Mouse (Mus musculus) limb, embryonic 13.5 days (tissue): ENCODE measurements around the gene Hcls1. TPM values are rescaled to one million over a fixed set of nuclear protein-coding genes. Genes with fewer than 3 reads are reported as not detected.

Experiments used
- ATAC-seq: fragments of 200-750 bp; cut with Nextera tagmentation; 2 replicates; pipeline ENCODE4 v1.8.0; 2017; ENCODE audit warnings: low read depth, moderate number of reproducible peaks, moderate TSS enrichment; ENCODE audit not compliant: low FRiP score
- H3K27ac ChIP-seq: fragments of 300-500 bp; sonication (generic); 2 replicates; pipeline ENCODE4 v1.5.1; 2015; ENCODE audit warnings: inconsistent platforms, mild to moderate bottlenecking, moderate library complexity
- H3K27me3 ChIP-seq: fragments of 300-500 bp; sonication (generic); 2 replicates; pipeline ENCODE4 v1.6.1; 2015; ENCODE audit warnings: mild to moderate bottlenecking, inconsistent platforms
- H3K36me3 ChIP-seq: fragments of 300-500 bp; sonication (generic); 2 replicates; pipeline ENCODE4 v1.6.1; 2015; ENCODE audit warnings: inconsistent platforms, mild to moderate bottlenecking, moderate library complexity
- H3K4me1 ChIP-seq: fragments of 300-500 bp; sonication (generic); 2 replicates; pipeline ENCODE4 v1.6.1; 2015; ENCODE audit warnings: inconsistent platforms
- H3K4me2 ChIP-seq: fragments of 300-500 bp; sonication (generic); replicated peaks from 2 replicates; pipeline ENCODE4 v1.6.1; 2015; ENCODE audit warnings: inconsistent platforms, mild to moderate bottlenecking, moderate library complexity
- H3K4me3 ChIP-seq: fragments of 300-500 bp; sonication (generic); 2 replicates; pipeline ENCODE4 v1.5.1; 2015; ENCODE audit warnings: moderate library complexity, mild to moderate bottlenecking, inconsistent platforms
- H3K9ac ChIP-seq: fragments of 300-500 bp; sonication (generic); 2 replicates; pipeline ENCODE4 v1.6.1; 2015; ENCODE audit warnings: mild to moderate bottlenecking, inconsistent platforms
- H3K9me3 ChIP-seq: fragments of 300-500 bp; sonication (generic); 2 replicates; pipeline ENCODE4 v1.6.1; 2016; ENCODE audit warnings: inconsistent platforms
- WGBS: fragments of 180-500 bp; shearing (Covaris S2); methylation state at CpG from one replicate; pipeline ENCODE4 v1.1.7; 2015; 5-methylcytosine and 5-hydroxymethylcytosine counted together
- polyA plus RNA-seq: library from polyadenylated mRNA; unstranded; fragments of >200 nt; fragmentation: Nextera tagmentation; extraction: Ambion mirVana; gene quantifications from 2 replicates; pipeline ENCODE4 v1.2.1, GENCODE M21; 2015

Gene Hcls1
- polyA plus RNA-seq, result 4.6 and 5.5 TPM in 2 replicates

GRCm38 (mm10) chr16:36934841-36935620 lies at the start of gene Hcls1:
Gene Hcls1 (plus strand): TSS chr16:36934983.
- Histone ChIP-seq H3K4me3 (no peak within 1 kb of the TSS), H3K9me3 (no peaks in the 10 kb centered on the region), H3K36me3 (peaks cover 33% of the 10 kb centered on the region), H3K27ac (no peak within 1 kb of the TSS; the same call in 1 of the 2 replicates), H3K4me2 (no peak within 1 kb of the TSS), H3K27me3 (no peaks in the 10 kb centered on the region), H3K9ac (no peak within 1 kb of the TSS), H3K4me1 (peaks cover 9% of the 10 kb centered on the region; the same call in 1 of the 2 replicates)
- no peak for ATAC-seq
- WGBS, result 77% methylated on average over 7 of the region's 7 CpGs

GRCm38 (mm10) chr16:36885912-36886311 lies 48.9 kb upstream of the Hcls1 start:
- no peak for ATAC-seq
- H3K9me3 ChIP-seq, result no peaks in the 10 kb centered on the region

DNA sequence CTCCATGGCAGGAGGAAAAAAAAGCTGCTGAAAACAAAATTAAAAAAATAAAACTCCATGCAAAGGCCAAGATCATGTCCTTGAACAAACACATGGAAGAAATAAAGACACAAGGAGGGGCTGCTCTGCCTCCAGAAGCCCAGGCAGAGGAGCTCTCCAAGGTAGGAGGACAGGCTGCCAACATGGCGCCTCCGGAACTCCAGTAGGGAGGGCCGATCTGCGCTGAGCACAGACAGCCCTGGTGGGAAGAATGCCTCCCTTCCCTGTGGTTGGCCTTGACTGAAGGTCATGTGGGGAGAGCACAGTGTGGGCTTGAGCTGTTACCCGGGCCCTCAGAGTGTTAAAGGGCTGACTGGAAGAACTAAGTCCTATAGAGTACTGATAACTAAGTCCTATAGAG lies 47.2 kb upstream of the Hcls1 start:
- WGBS, result 84% methylated on average over 5 of the region's 5 CpGs
- H3K4me3 ChIP-seq, result no peak overlapping the region
- no peak for ATAC-seq
- no peaks in the 10 kb centered on the region for H3K27me3 ChIP-seq
- no peak overlapping the region for H3K27ac ChIP-seq
- H3K4me1 ChIP-seq, result no peaks in the 10 kb centered on the region
- H3K4me2 ChIP-seq, result no peak overlapping the region
- no peaks in the 10 kb centered on the region for H3K9me3 ChIP-seq
- no peak overlapping the region for H3K9ac ChIP-seq
- H3K36me3 ChIP-seq, result peaks cover 53% of the 10 kb centered on the region

More at GRCm38 (mm10) chr16:36885912-36886311, 48.9 kb upstream of the Hcls1 start:
- Histone ChIP-seq H3K9ac (no peak overlapping the region), H3K4me2 (no peak overlapping the region), H3K4me3 (no peak overlapping the region), H3K27me3 (no peaks in the 10 kb centered on the region), H3K27ac (no peak overlapping the region), H3K4me1 (no peaks in the 10 kb centered on the region), H3K36me3 (peaks cover 38% of the 10 kb centered on the region)
- WGBS, result 95% methylated on average over 11 of the region's 11 CpGs

GRCm38 (mm10) chr16:36890559-36890958 lies 44.2 kb upstream of the Hcls1 start:
- Histone ChIP-seq H3K4me3 (no peak overlapping the region), H3K27ac (no peak overlapping the region), H3K27me3 (no peaks in the 10 kb centered on the region), H3K4me1 (no peaks in the 10 kb centered on the region), H3K36me3 (peaks cover 79% of the 10 kb centered on the region), H3K4me2 (no peak overlapping the region), H3K9ac (no peak overlapping the region), H3K9me3 (no peaks in the 10 kb centered on the region)
- WGBS, result 90% methylated on average over 3 of the region's 3 CpGs
- ATAC-seq, result no peak

DNA sequence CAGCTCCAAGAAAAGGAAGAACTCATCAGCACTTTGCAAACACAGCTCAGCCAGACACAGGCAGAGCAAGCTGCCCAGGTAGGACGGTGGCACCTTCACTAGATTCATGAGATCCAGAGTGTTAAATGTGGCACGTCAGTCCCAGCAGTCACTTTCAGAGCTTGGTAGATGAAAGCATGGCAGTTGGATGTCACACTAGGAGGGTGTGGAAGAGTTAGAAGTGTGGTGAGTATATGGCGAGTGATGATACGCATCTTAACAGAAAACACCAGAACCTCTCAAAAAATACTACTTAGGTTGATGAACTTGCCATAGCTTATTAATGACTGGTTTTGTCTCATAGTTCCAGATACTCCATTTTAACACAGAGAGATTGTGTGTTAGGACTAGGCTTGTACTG lies 43.4 kb upstream of the Hcls1 start:
- H3K9me3 ChIP-seq, result no peaks in the 10 kb centered on the region
- ATAC-seq, result no peak
- H3K4me1 ChIP-seq, result no peaks in the 10 kb centered on the region
- no peak overlapping the region for H3K4me2 ChIP-seq
- no peak overlapping the region for H3K27ac ChIP-seq
- no peaks in the 10 kb centered on the region for H3K27me3 ChIP-seq
- WGBS, result 93% methylated on average over 4 of the region's 4 CpGs
- H3K9ac ChIP-seq, result no peak overlapping the region
- H3K36me3 ChIP-seq, result peaks cover 82% of the 10 kb centered on the region
- no peak overlapping the region for H3K4me3 ChIP-seq

- Histone ChIP-seq H3K9ac (no peak overlapping the region), H3K9me3 (no peaks in the 10 kb centered on the region), H3K4me2 (no peak overlapping the region), H3K36me3 (peaks cover 84% of the 10 kb centered on the region), H3K27ac (no peak overlapping the region), H3K27me3 (no peaks in the 10 kb centered on the region), H3K4me1 (no peaks in the 10 kb centered on the region), H3K4me3 (no peak overlapping the region)
- WGBS, result 93% methylated on average over 10 of the region's 10 CpGs
- ATAC-seq, result no peak
Measured at GRCm38 (mm10) chr16:36893317-36893716, 41.5 kb upstream of the Hcls1 start.

- 92% methylated on average over 6 of the region's 6 CpGs for WGBS
- Histone ChIP-seq H3K27me3 (no peaks in the 10 kb centered on the region), H3K9ac (no peak overlapping the region)
Measured at GRCm38 (mm10) chr16:36896712-36897111, 38.1 kb upstream of the Hcls1 start.

GRCm38 (mm10) chr16:36903156-36903555 lies 31.6 kb upstream of the Hcls1 start:
- Histone ChIP-seq H3K4me1 (no peaks in the 10 kb centered on the region), H3K9ac (no peak overlapping the region), H3K9me3 (no peaks in the 10 kb centered on the region), H3K4me2 (no peak overlapping the region), H3K4me3 (no peak overlapping the region), H3K36me3 (peaks cover 74% of the 10 kb centered on the region), H3K27ac (no peak overlapping the region), H3K27me3 (no peaks in the 10 kb centered on the region)
- no peak for ATAC-seq
- 84% methylated on average over 5 of the region's 5 CpGs for WGBS

More at GRCm38 (mm10) chr16:36896712-36897111, 38.1 kb upstream of the Hcls1 start:
- Histone ChIP-seq H3K9me3 (no peaks in the 10 kb centered on the region), H3K36me3 (peaks cover 86% of the 10 kb centered on the region), H3K4me2 (no peak overlapping the region), H3K4me3 (no peak overlapping the region), H3K4me1 (no peaks in the 10 kb centered on the region), H3K27ac (no peak overlapping the region)
- ATAC-seq, result no peak

DNA sequence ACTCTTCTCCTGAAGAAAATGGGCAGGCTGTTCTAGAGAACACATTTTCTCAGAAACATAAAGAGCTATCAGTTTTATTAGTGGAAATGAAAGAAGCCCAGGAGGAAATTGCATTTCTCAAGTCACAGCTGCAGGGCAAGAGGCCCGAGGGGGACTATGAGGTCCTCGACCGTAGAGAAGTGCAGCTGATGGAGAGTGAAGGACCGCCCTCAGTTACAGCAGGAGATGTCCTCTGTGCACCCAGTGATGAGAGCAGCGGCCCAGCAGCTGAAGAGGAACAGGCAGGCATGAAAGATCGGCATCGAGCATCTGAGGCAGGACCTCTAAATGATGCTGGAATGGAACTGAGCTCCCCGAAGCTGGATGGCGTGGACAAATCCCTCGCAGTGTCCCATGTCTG lies 22.9 kb upstream of the Hcls1 start:
- no peaks in the 10 kb centered on the region for H3K9me3 ChIP-seq
- no peak overlapping the region for H3K27ac ChIP-seq
- H3K27me3 ChIP-seq, result no peaks in the 10 kb centered on the region
- H3K4me1 ChIP-seq, result no peaks in the 10 kb centered on the region
- peaks cover 80% of the 10 kb centered on the region for H3K36me3 ChIP-seq
- 76% methylated on average over 10 of the region's 10 CpGs for WGBS
- no peak overlapping the region for H3K9ac ChIP-seq
- H3K4me2 ChIP-seq, result no peak overlapping the region
- no peak overlapping the region for H3K4me3 ChIP-seq
- ATAC-seq, result no peak

DNA sequence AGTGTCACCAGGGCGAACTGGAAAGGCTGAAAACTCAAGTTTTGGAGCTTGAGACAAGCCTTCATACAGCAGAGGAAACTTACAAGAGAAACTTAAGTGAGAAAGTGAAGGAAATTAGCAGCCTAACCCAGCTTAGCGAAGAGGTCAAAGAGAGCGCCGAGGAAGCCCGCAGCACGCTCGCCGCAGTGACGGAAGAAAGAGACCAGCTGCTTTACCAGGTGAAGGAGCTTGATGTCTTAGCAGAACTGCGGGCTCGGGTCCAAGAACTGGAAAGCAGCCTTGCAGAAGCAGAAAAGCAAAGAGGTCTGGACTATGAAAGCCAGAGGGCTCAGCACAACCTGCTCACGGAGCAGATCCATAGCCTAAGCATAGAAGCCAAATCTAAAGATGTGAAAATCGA lies 22.5 kb upstream of the Hcls1 start:
- Histone ChIP-seq H3K9me3 (no peaks in the 10 kb centered on the region), H3K27me3 (no peaks in the 10 kb centered on the region), H3K4me1 (no peaks in the 10 kb centered on the region), H3K36me3 (peaks cover 80% of the 10 kb centered on the region), H3K4me2 (no peak overlapping the region), H3K9ac (no peak overlapping the region), H3K4me3 (no peak overlapping the region), H3K27ac (no peak overlapping the region)
- 91% methylated on average over 13 of the region's 13 CpGs for WGBS
- no peak for ATAC-seq

DNA sequence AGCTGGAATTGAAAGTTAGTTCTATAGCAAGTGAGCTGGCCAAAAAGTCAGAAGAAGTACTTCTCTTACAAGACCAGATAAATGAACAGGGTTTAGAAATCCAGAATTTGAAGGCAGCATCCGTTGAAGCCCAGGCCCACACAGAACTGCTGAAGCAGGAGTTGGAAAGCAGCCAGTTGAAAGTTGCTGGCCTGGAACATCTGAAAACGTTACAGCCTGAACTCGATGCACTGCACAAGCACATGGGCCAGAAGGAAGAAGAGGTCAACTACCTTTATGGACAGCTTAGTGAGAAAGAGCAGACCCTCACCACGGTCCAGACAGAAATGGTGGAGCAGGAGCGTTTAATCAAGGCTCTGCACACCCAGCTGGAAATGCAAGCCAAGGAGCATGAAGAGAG lies 20.6 kb upstream of the Hcls1 start:
- WGBS, result 77% methylated on average over 5 of the region's 5 CpGs
- no peak overlapping the region for H3K9ac ChIP-seq
- H3K9me3 ChIP-seq, result no peaks in the 10 kb centered on the region
- no peak overlapping the region for H3K4me3 ChIP-seq
- H3K27ac ChIP-seq, result no peak overlapping the region
- no peaks in the 10 kb centered on the region for H3K27me3 ChIP-seq
- no peak overlapping the region for H3K4me2 ChIP-seq
- no peaks in the 10 kb centered on the region for H3K4me1 ChIP-seq
- H3K36me3 ChIP-seq, result peaks cover 85% of the 10 kb centered on the region
- no peak for ATAC-seq

DNA sequence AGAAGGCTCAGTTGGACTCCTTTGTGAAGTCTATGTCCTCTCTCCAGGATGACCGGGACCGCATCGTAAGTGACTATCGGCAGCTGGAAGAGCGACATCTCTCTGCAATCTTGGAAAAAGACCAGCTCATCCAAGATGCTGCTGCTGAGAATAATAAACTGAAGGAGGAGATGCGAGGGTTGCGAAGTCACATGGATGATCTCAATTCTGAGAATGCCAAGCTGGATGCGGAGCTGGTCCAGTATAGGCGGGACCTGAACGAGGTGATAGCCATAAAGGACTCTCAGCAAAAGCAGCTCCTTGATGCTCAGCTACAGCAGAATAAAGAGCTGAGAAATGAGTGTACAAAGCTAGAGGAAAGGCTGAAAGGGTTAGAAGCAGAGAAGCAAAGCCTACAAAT lies 16.3 kb upstream of the Hcls1 start:
- H3K9ac ChIP-seq, result no peak overlapping the region
- H3K27me3 ChIP-seq, result no peaks in the 10 kb centered on the region
- peaks cover 89% of the 10 kb centered on the region for H3K36me3 ChIP-seq
- no peaks in the 10 kb centered on the region for H3K9me3 ChIP-seq
- H3K27ac ChIP-seq, result no peak overlapping the region
- no peaks in the 10 kb centered on the region for H3K4me1 ChIP-seq
- H3K4me2 ChIP-seq, result no peak overlapping the region
- ATAC-seq, result no peak
- H3K4me3 ChIP-seq, result no peak overlapping the region
- 97% methylated on average over 10 of the region's 10 CpGs for WGBS

DNA sequence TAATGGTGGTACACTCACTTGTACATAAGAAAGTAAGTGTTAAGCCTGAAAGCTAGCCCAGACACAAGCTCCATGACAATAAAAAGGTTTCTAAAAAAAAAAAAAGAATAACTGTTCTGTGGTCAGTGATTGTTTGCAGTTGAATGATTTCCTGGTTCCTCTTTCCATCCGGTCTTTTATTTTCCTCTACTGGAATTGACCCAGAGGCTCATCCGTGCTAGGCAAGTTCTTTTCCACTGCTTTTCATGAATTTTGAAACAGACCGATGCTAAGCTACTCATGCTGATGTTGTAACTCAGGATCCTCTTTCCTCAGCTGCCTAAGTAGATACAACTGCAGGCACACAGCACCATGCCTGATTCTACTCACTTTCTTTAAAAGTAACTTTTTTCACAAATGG lies 14.4 kb upstream of the Hcls1 start:
- H3K27ac ChIP-seq, result no peak overlapping the region
- no peak for ATAC-seq
- H3K4me3 ChIP-seq, result no peak overlapping the region
- H3K4me2 ChIP-seq, result no peak overlapping the region
- no peak overlapping the region for H3K9ac ChIP-seq
- H3K4me1 ChIP-seq, result no peaks in the 10 kb centered on the region
- peaks cover 82% of the 10 kb centered on the region for H3K36me3 ChIP-seq
- WGBS, result 86% methylated on average over 3 of the region's 3 CpGs
- H3K9me3 ChIP-seq, result no peaks in the 10 kb centered on the region
- no peaks in the 10 kb centered on the region for H3K27me3 ChIP-seq
